In the genomic region with DNA sequence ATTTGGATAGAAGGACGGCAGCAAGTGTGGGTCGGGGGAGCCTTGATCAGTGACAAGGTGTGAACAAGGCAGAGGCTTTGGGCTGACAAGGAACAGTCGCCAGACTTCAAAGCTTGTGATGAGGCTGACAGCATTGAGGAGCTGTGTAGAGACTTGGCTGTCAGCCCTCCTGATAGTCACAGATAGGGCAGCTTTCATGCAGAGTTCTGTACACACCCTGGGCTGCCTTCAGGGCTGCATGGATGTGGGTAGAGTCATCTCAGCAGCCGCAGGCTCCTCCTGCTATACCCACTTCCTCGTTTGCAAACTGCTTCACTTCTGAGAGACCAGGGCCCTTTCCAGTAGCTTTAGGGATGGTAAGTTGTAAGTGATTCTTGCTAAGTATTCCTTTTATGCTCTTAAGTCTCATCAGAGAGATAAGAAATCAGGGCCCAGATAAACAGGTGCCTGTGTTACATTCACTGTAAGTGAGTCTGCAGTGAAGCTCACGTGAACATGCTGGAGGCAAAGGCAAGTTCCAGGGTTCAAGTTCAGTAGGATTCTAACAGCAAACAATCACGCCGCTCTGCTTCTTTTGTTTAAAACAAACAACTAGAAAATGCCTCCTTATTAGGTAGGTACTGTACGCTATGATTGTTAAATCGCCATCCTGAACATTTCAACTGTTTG, we compare ENCODE assay signal across 1 mouse cellular context.
TF ChIP-seq lines count a peak whose summit lies in the region.

No protein-coding gene starts in this region.

TF ChIP-seq in MEL, 35 proteins besides CTCF, POLR2A, EP300 and RAD21 (continued from another document):
- TF ChIP-seq GABPA (IDR thresholded peaks at IDR 0.05; ENCODE audit: low read depth, low read length) (no peak), ELF1 (IDR thresholded peaks at IDR 0.05; ENCODE audit: low read depth, low read length) (peak; percentile 87), E2F4 (IDR thresholded peaks at IDR 0.05; ENCODE audit: borderline replicate concordance, low read depth, low read length) (no peak), HCFC1 (IDR thresholded peaks at IDR 0.05; ENCODE audit: low read depth, low read length) (peak; percentile 43; the same call in 1 of the 2 replicates), MAX (IDR thresholded peaks at IDR 0.05; ENCODE audit: low read length) (peak; percentile 82), GATA1 (IDR thresholded peaks at IDR 0.05; ENCODE audit: low read depth, low read length) (peak; percentile 64), BHLHE40 (IDR thresholded peaks at IDR 0.05; ENCODE audit: borderline replicate concordance, low read depth, low read length) (peak; percentile 80; the same call in 1 of the 2 replicates), ETS1 (IDR thresholded peaks at IDR 0.05; ENCODE audit: low read depth, low read length) (peak; percentile 84), UBTF (IDR thresholded peaks at IDR 0.05; ENCODE audit: borderline replicate concordance, insufficient read depth, low read depth, low read length) (no peak), ZMIZ1 (IDR thresholded peaks at IDR 0.05; ENCODE audit: low read depth, low read length) (0 out of 2 replicates have a peak, but pooled peaks have one; percentile 33), KAT2A (conservative IDR thresholded peaks at IDR 0.05; ENCODE audit: low read depth, low read length) (no peak)
